Mouse (Mus musculus): Measurements from ENCODE around the gene Elmod2.

The Elmod2 gene

GRCm38 (mm10) chr8:83278431-83278830, 53.9 kb downstream of the Elmod2 start:
- no peak for DNase-seq (ENCODE audit: low read depth, low spot score)

- no peak for DNase-seq (ENCODE audit: low read depth, low spot score)
These were observed 57.8 kb downstream of the Elmod2 start for GRCm38 (mm10) chr8:83274470-83274869.

- no peak for DNase-seq (ENCODE audit: low read depth, low spot score)
These were observed 59.8 kb downstream of the Elmod2 start for GRCm38 (mm10) chr8:83272464-83272863.

GRCm38 (mm10) chr8:83271172-83271571, 61.1 kb downstream of the Elmod2 start:
- DNase-seq (ENCODE audit: low read depth, low spot score), result no peak
